Mouse (Mus musculus): ENCODE measurements at regions not wholly inside any gene's neighbourhood (a gene's known extent, or its start where the extent isn't known, plus 50 kb on each side); places are given as distances from the start of the nearest gene placed in this dataset.

DNA sequence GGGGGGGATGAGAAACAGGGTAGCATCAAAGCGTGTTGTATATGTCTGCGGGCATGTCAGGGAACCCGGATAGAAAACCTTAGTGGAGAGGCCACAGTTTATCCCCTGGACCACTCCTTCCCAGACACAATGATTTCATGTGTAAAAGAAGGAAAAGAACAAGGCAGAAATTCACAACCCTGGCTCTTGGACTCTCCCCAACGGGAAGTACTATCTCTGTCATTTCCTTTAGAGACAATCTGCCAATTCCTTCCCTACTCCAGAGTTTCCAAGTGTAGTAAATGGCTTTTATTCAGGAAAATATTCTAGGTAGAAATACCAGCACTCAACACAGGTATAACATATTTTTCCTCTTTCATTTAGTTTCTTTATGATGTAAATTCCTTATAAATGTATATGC is 141.7 kb upstream of the Ccn2 start:
- TF ChIP-seq CTCF (IDR thresholded peaks at IDR 0.05; ENCODE audit: insufficient read depth, low read length) (no peak), POLR2A (IDR thresholded peaks at IDR 0.05; ENCODE audit: borderline replicate concordance, extremely low read depth, low read depth, low read length) (no peak)
